Mouse (Mus musculus) lung, postnatal 0 days (tissue): ENCODE measurements around the gene Slc6a2.

Source experiments
- CTCF ChIP-seq: IDR thresholded peaks from 2 replicates; pipeline ENCODE4 v1.5.1; 2016; ENCODE audit warnings: antibody characterized with exemption, mild to moderate bottlenecking
- EP300 ChIP-seq: IDR thresholded peaks from 2 replicates; pipeline ENCODE4 v1.6.1; 2016; ENCODE audit warnings: antibody characterized with exemption, mild to moderate bottlenecking, control low read depth

GRCm38 (mm10) chr8:92959779-92960178, at the start of gene Slc6a2:
- TF ChIP-seq CTCF: no peak
- no peak for TF ChIP-seq EP300
